Mouse (Mus musculus) myocyte (in vitro differentiated cells): Measurements from ENCODE around the gene Rbbp4. TPM values are rescaled to one million over a fixed set of nuclear protein-coding genes. Genes with fewer than 3 reads are reported as not detected.

Experiments
- H3K27me3 ChIP-seq: one replicate; pipeline ENCODE4 v1.6.1; 2011; ENCODE audit not compliant: control insufficient read depth, insufficient read depth, insufficient read length
- H3K36me3 ChIP-seq: one replicate; pipeline ENCODE4 v1.6.1; 2011; ENCODE audit not compliant: control insufficient read depth, insufficient read depth
- H3K4me2 ChIP-seq: one replicate; pipeline ENCODE4 v1.6.1; 2011; ENCODE audit warnings: low read depth, control low read depth
- H3K4me3 ChIP-seq: one replicate; pipeline ENCODE4 v1.5.1; 2011; ENCODE audit warnings: mild to moderate bottlenecking, control low read depth, moderate library complexity
- H3K79me2 ChIP-seq: one replicate; pipeline ENCODE4 v1.6.1; 2011; ENCODE audit not compliant: control insufficient read depth, insufficient read depth
- H3ac ChIP-seq: one replicate; pipeline ENCODE4 v1.6.1; 2011; ENCODE audit not compliant: control insufficient read depth, insufficient read length
- CEBPB ChIP-seq: IDR thresholded peaks from 2 replicates; pipeline ENCODE4 v1.6.1; 2011; ENCODE audit warnings: mild to moderate bottlenecking, moderate library complexity; ENCODE audit not compliant: poor library complexity, insufficient read depth, severe bottlenecking
- E2F4 ChIP-seq: IDR thresholded peaks from one replicate; pipeline ENCODE4 v1.6.1; 2011; ENCODE audit warnings: mild to moderate bottlenecking, control low read depth, moderate library complexity; ENCODE audit not compliant: insufficient read depth
- MAX ChIP-seq: IDR thresholded peaks from one replicate; pipeline ENCODE4 v1.6.1; 2011; ENCODE audit warnings: low read depth, mild to moderate bottlenecking, control low read depth
- MYOD1 ChIP-seq, 3 experiments: IDR thresholded peaks; one replicate each; pipeline ENCODE4 v1.6.1; 2011; ENCODE audit warnings: control low read depth in 2 of 3, low read depth in 2 of 3, mild to moderate bottlenecking in 2 of 3, moderate library complexity in 1 of 3; ENCODE audit not compliant: insufficient read length in 2 of 3, control insufficient read depth in 1 of 3
- MYOG ChIP-seq, 3 experiments: IDR thresholded peaks; one replicate each; pipeline ENCODE4 v1.6.1; 2011; ENCODE audit warnings: control low read depth in 2 of 3, low read depth in 2 of 3, mild to moderate bottlenecking in 2 of 3; ENCODE audit not compliant: insufficient read length in 2 of 3, control insufficient read depth in 1 of 3, insufficient read depth in 1 of 3
- POLR2A ChIP-seq: IDR thresholded peaks from one replicate; pipeline ENCODE4 v1.6.1; 2011; ENCODE audit warnings: low read depth, mild to moderate bottlenecking, control low read depth, moderate library complexity; ENCODE audit not compliant: insufficient read length
- POLR2AphosphoS2 ChIP-seq: IDR thresholded peaks from one replicate; pipeline ENCODE4 v1.6.1; 2011; ENCODE audit warnings: low read depth, control low read depth; ENCODE audit not compliant: insufficient read length
- REST ChIP-seq: IDR thresholded peaks from one replicate; pipeline ENCODE4 v1.6.1; 2011; ENCODE audit warnings: mild to moderate bottlenecking, control low read depth, moderate library complexity; ENCODE audit not compliant: insufficient read depth, insufficient read length
- SRF ChIP-seq: IDR thresholded peaks from one replicate; pipeline ENCODE4 v1.6.1; 2011; ENCODE audit warnings: low read depth; ENCODE audit not compliant: control insufficient read depth, insufficient read length
- TCF12 ChIP-seq: IDR thresholded peaks from one replicate; pipeline ENCODE4 v1.6.1; 2011; ENCODE audit warnings: mild to moderate bottlenecking, control low read depth; ENCODE audit not compliant: poor library complexity, insufficient read depth, severe bottlenecking
- TCF3 ChIP-seq: IDR thresholded peaks from one replicate; pipeline ENCODE4 v1.6.1; 2011; ENCODE audit warnings: low read depth, control low read depth; ENCODE audit not compliant: insufficient read length
- USF1 ChIP-seq: IDR thresholded peaks from one replicate; pipeline ENCODE4 v1.6.1; 2011; ENCODE audit warnings: low read depth, mild to moderate bottlenecking, control low read depth, moderate library complexity
- polyA plus RNA-seq: library from polyadenylated mRNA; unstranded; fragments of >200 nt; fragmentation: generic; extraction: Trizol; gene quantifications from one replicate; pipeline ENCODE4 v1.2.1, GENCODE M21; 2012; ENCODE audit warnings: missing spikeins

The Rbbp4 gene
- 137 TPM for polyA plus RNA-seq

- peak within 1 kb of the TSS; percentile 82 for H3K4me3 ChIP-seq
- H3K36me3 ChIP-seq: peaks cover 20% of the 10 kb centered on the region
- no peaks in the 10 kb centered on the region for H3K27me3 ChIP-seq
- H3K79me2 ChIP-seq: peaks cover 47% of the 10 kb centered on the region
- H3K4me2 ChIP-seq: peak within 1 kb of the TSS; percentile 88
- H3ac ChIP-seq: peak within 1 kb of the TSS; percentile 92
- peak in 1 of 3 experiments; percentile 4 for TF ChIP-seq MYOG (IDR thresholded peaks at IDR 0.05; ENCODE audit: control insufficient read depth in 1 of 3, insufficient read depth in 1 of 3, insufficient read length in 2 of 3, low read depth in 2 of 3)
- no peak for TF ChIP-seq SRF
- TF ChIP-seq CEBPB: no peak
- TF ChIP-seq TCF12: no peak
- no peak for TF ChIP-seq MYOD1 (IDR thresholded peaks at IDR 0.05; ENCODE audit: control insufficient read depth in 1 of 3, insufficient read length in 2 of 3, low read depth in 2 of 3)
- no peak for TF ChIP-seq REST
- TF ChIP-seq USF1: peak; percentile 91
- peak; percentile 50 for TF ChIP-seq POLR2AphosphoS2
- no peak for TF ChIP-seq POLR2A
- TF ChIP-seq TCF3: no peak
- no peak for TF ChIP-seq MAX
- no peak for TF ChIP-seq E2F4
Measured at GRCm38 (mm10) chr4:129335216-129336074, at the start of gene Rbbp4, which contains the start of gene Zbtb8os. Gene Rbbp4, minus strand, starts transcription at chr4:129335370. Gene Zbtb8os, plus strand, starts transcription at chr4:129335695.

- H3K79me2 ChIP-seq: no peaks in the 10 kb centered on the region
- no peaks in the 10 kb centered on the region for H3K36me3 ChIP-seq
- no peak overlapping the region for H3K4me3 ChIP-seq
- H3ac ChIP-seq: no peak overlapping the region
- H3K27me3 ChIP-seq: no peaks in the 10 kb centered on the region
- no peak for TF ChIP-seq MYOG (IDR thresholded peaks at IDR 0.05; ENCODE audit: control insufficient read depth in 1 of 3, insufficient read depth in 1 of 3, insufficient read length in 2 of 3, low read depth in 2 of 3)
- TF ChIP-seq SRF: no peak
- TF ChIP-seq TCF12: no peak
- TF ChIP-seq TCF3: no peak
- TF ChIP-seq POLR2A: no peak
- no peak for TF ChIP-seq MYOD1 (IDR thresholded peaks at IDR 0.05; ENCODE audit: control insufficient read depth in 1 of 3, insufficient read length in 2 of 3, low read depth in 2 of 3)
- TF ChIP-seq REST: no peak
- TF ChIP-seq MAX: no peak
- no peak for TF ChIP-seq E2F4
- no peak for TF ChIP-seq CEBPB
- TF ChIP-seq POLR2AphosphoS2: no peak
- no peak for TF ChIP-seq USF1
- peak overlapping the region; percentile 56 for H3K4me2 ChIP-seq
Measured at GRCm38 (mm10) chr4:129384440-129384839, 49.3 kb upstream of the Rbbp4 start.

- Histone ChIP-seq H3K36me3 (no peaks in the 10 kb centered on the region), H3K27me3 (no peaks in the 10 kb centered on the region), H3K4me2 (no peak overlapping the region), H3ac (no peak overlapping the region), H3K79me2 (no peaks in the 10 kb centered on the region), H3K4me3 (no peak overlapping the region)
- TF ChIP-seq SRF: no peak
Measured at GRCm38 (mm10) chr4:129383586-129383985, 48.4 kb upstream of the Rbbp4 start.

GRCm38 (mm10) chr4:129382488-129382887 lies 47.3 kb upstream of the Rbbp4 start:
- no peaks in the 10 kb centered on the region for H3K27me3 ChIP-seq
- no peak overlapping the region for H3K4me3 ChIP-seq
- H3ac ChIP-seq: no peak overlapping the region
- H3K79me2 ChIP-seq: no peaks in the 10 kb centered on the region
- H3K36me3 ChIP-seq: no peaks in the 10 kb centered on the region
- H3K4me2 ChIP-seq: no peak overlapping the region
- no peak for TF ChIP-seq POLR2A
- TF ChIP-seq CEBPB: 0 out of 2 replicates have a peak, but pooled peaks have one; percentile 5

GRCm38 (mm10) chr4:129382029-129382428 lies 46.9 kb upstream of the Rbbp4 start:
- Histone ChIP-seq H3ac (no peak overlapping the region), H3K36me3 (no peaks in the 10 kb centered on the region), H3K27me3 (no peaks in the 10 kb centered on the region), H3K4me3 (no peak overlapping the region), H3K4me2 (no peak overlapping the region), H3K79me2 (no peaks in the 10 kb centered on the region)
- no peak for TF ChIP-seq MAX
- no peak for TF ChIP-seq POLR2A
- TF ChIP-seq E2F4: no peak
- TF ChIP-seq MYOG (IDR thresholded peaks at IDR 0.05; ENCODE audit: control insufficient read depth in 1 of 3, insufficient read depth in 1 of 3, insufficient read length in 2 of 3, low read depth in 2 of 3): no peak
- no peak for TF ChIP-seq USF1
- no peak for TF ChIP-seq TCF12
- TF ChIP-seq SRF: no peak
- no peak for TF ChIP-seq CEBPB
- no peak for TF ChIP-seq MYOD1 (IDR thresholded peaks at IDR 0.05; ENCODE audit: control insufficient read depth in 1 of 3, insufficient read length in 2 of 3, low read depth in 2 of 3)
- TF ChIP-seq REST: no peak
- no peak for TF ChIP-seq TCF3
- TF ChIP-seq POLR2AphosphoS2: no peak
